Mouse (Mus musculus): ENCODE results near the gene Foxn4. TPM values are rescaled to one million over a fixed set of nuclear protein-coding genes. Genes with fewer than 3 reads are reported as not detected.

Gene Foxn4
- polyA plus RNA-seq, 1 experiment from 2014 or later, result not detected

- no peak overlapping the region for H3K27ac ChIP-seq (replicated peaks in 1 of 2; ENCODE audit: control insufficient read depth in 1 of 2, insufficient read depth in 1 of 2, low read depth in 2 of 2, low read length in 2 of 2)
- WGBS, result 68% methylated on average over 22 of the region's 22 CpGs
- H3K9me3 ChIP-seq (ENCODE audit: control insufficient read depth, low read length), result no peaks in the 10 kb centered on the region
- no peak overlapping the region for H3K9ac ChIP-seq (ENCODE audit: low read length)
- H3K4me2 ChIP-seq (ENCODE audit: low read length), result no peak overlapping the region
- H3K36me3 ChIP-seq (ENCODE audit: control insufficient read depth, insufficient read depth, low read length), result no peaks in the 10 kb centered on the region
- no peak for ATAC-seq (ENCODE audit: insufficient number of reproducible peaks, insufficient read depth, low FRiP score, low read depth)
- no peaks in the 10 kb centered on the region for H3K27me3 ChIP-seq (ENCODE audit: control insufficient read depth, insufficient read depth, low read length)
- H3K4me1 ChIP-seq (ENCODE audit: control insufficient read depth in 2 of 2, insufficient read depth in 2 of 2, low read length in 2 of 2), result peaks cover 0 to 2% of the 10 kb centered on the region in 2 experiments; a peak in 1 of 4 replicates
- no peak overlapping the region for H3K4me3 ChIP-seq (ENCODE audit: control insufficient read depth in 1 of 2, insufficient read depth in 1 of 2, low read depth in 1 of 2, low read length in 2 of 2)
These were observed 25.7 kb upstream of the Foxn4 start for GRCm38 (mm10) chr5:114299156-114299855.

- H3K9ac ChIP-seq (ENCODE audit: low read length), result no peak overlapping the region
- H3K27ac ChIP-seq (replicated peaks in 1 of 2; ENCODE audit: control insufficient read depth in 1 of 2, insufficient read depth in 1 of 2, low read depth in 2 of 2, low read length in 2 of 2), result no peak overlapping the region
- no peak overlapping the region for H3K4me2 ChIP-seq (ENCODE audit: low read length)
- no peaks in the 10 kb centered on the region for H3K9me3 ChIP-seq (ENCODE audit: control insufficient read depth, low read length)
- peaks cover 0 to 2% of the 10 kb centered on the region in 2 experiments; a peak in 1 of 4 replicates for H3K4me1 ChIP-seq (ENCODE audit: control insufficient read depth in 2 of 2, insufficient read depth in 2 of 2, low read length in 2 of 2)
- ATAC-seq (ENCODE audit: insufficient number of reproducible peaks, insufficient read depth, low FRiP score, low read depth), result no peak
- H3K36me3 ChIP-seq (ENCODE audit: control insufficient read depth, insufficient read depth, low read length), result no peaks in the 10 kb centered on the region
- H3K27me3 ChIP-seq (ENCODE audit: control insufficient read depth, insufficient read depth, low read length), result no peaks in the 10 kb centered on the region
- H3K4me3 ChIP-seq (ENCODE audit: control insufficient read depth in 1 of 2, insufficient read depth in 1 of 2, low read depth in 1 of 2, low read length in 2 of 2), result no peak overlapping the region
- WGBS, result 64% methylated on average over 18 of the region's 18 CpGs
These were observed 24.7 kb upstream of the Foxn4 start for GRCm38 (mm10) chr5:114298212-114298894.

GRCm38 (mm10) chr5:114296693-114297631 is 23.4 kb upstream of the Foxn4 start:
- peak overlapping the region; percentile 37 for H3K4me2 ChIP-seq (ENCODE audit: low read length)

GRCm38 (mm10) chr5:114290004-114290403 is 16.4 kb upstream of the Foxn4 start:
- H3K36me3 ChIP-seq (ENCODE audit: control insufficient read depth, insufficient read depth, low read length), result no peaks in the 10 kb centered on the region
- no peak overlapping the region for H3K9ac ChIP-seq (ENCODE audit: low read length)
- peaks cover 14% of the 10 kb centered on the region for H3K27me3 ChIP-seq (ENCODE audit: control insufficient read depth, insufficient read depth, low read length)
- no peak overlapping the region for H3K27ac ChIP-seq (replicated peaks in 1 of 2; ENCODE audit: control insufficient read depth in 1 of 2, insufficient read depth in 1 of 2, low read depth in 2 of 2, low read length in 2 of 2)
- H3K9me3 ChIP-seq (ENCODE audit: control insufficient read depth, low read length), result no peaks in the 10 kb centered on the region
- no peaks in the 10 kb centered on the region for H3K4me1 ChIP-seq (ENCODE audit: control insufficient read depth in 2 of 2, insufficient read depth in 2 of 2, low read length in 2 of 2)
- WGBS, result 89% methylated on average over 3 of the region's 3 CpGs
- H3K4me3 ChIP-seq (ENCODE audit: control insufficient read depth in 1 of 2, insufficient read depth in 1 of 2, low read depth in 1 of 2, low read length in 2 of 2), result no peak overlapping the region
- H3K4me2 ChIP-seq (ENCODE audit: low read length), result no peak overlapping the region
- no peak for ATAC-seq (ENCODE audit: insufficient number of reproducible peaks, insufficient read depth, low FRiP score, low read depth)

More at GRCm38 (mm10) chr5:114296693-114297631, 23.4 kb upstream of the Foxn4 start:
- Histone ChIP-seq H3K27ac (replicated peaks in 1 of 2; ENCODE audit: control insufficient read depth in 1 of 2, insufficient read depth in 1 of 2, low read depth in 2 of 2, low read length in 2 of 2) (no peak overlapping the region), H3K27me3 (ENCODE audit: control insufficient read depth, insufficient read depth, low read length) (no peaks in the 10 kb centered on the region), H3K9me3 (ENCODE audit: control insufficient read depth, low read length) (no peaks in the 10 kb centered on the region), H3K4me1 (ENCODE audit: control insufficient read depth in 2 of 2, insufficient read depth in 2 of 2, low read length in 2 of 2) (peaks cover 0 to 2% of the 10 kb centered on the region in 2 experiments; a peak in 1 of 4 replicates), H3K9ac (ENCODE audit: low read length) (no peak overlapping the region), H3K36me3 (ENCODE audit: control insufficient read depth, insufficient read depth, low read length) (no peaks in the 10 kb centered on the region), H3K4me3 (ENCODE audit: control insufficient read depth in 1 of 2, insufficient read depth in 1 of 2, low read depth in 1 of 2, low read length in 2 of 2) (no peak overlapping the region)
- WGBS, result 17% methylated on average over 22 of the region's 22 CpGs
- no peak for ATAC-seq (ENCODE audit: insufficient number of reproducible peaks, insufficient read depth, low FRiP score, low read depth)

- no peak for ATAC-seq (ENCODE audit: insufficient number of reproducible peaks, insufficient read depth, low FRiP score, low read depth)
- H3K36me3 ChIP-seq (ENCODE audit: control insufficient read depth, insufficient read depth, low read length), result no peaks in the 10 kb centered on the region
- no peak within 1 kb of the TSS for H3K4me3 ChIP-seq (ENCODE audit: control insufficient read depth in 1 of 2, insufficient read depth in 1 of 2, low read depth in 1 of 2, low read length in 2 of 2)
- no peak within 1 kb of the TSS for H3K9ac ChIP-seq (ENCODE audit: low read length)
- no peak within 1 kb of the TSS for H3K4me2 ChIP-seq (ENCODE audit: low read length)
- 37% methylated on average over 13 of the region's 13 CpGs for WGBS
- no peak within 1 kb of the TSS for H3K27ac ChIP-seq (replicated peaks in 1 of 2; ENCODE audit: control insufficient read depth in 1 of 2, insufficient read depth in 1 of 2, low read depth in 2 of 2, low read length in 2 of 2)
- H3K9me3 ChIP-seq (ENCODE audit: control insufficient read depth, low read length), result no peaks in the 10 kb centered on the region
- H3K4me1 ChIP-seq (ENCODE audit: control insufficient read depth in 2 of 2, insufficient read depth in 2 of 2, low read length in 2 of 2), result no peaks in the 10 kb centered on the region
- peaks cover 14% of the 10 kb centered on the region for H3K27me3 ChIP-seq (ENCODE audit: control insufficient read depth, insufficient read depth, low read length)
These were observed 15.3 kb upstream of the Foxn4 start, which contains the start of gene Myo1h for GRCm38 (mm10) chr5:114288874-114289273. TSS of gene Myo1h (plus strand) at chr5:114289166.

GRCm38 (mm10) chr5:114288396-114288795 is 14.8 kb upstream of the Foxn4 start:
- no peak for ATAC-seq (ENCODE audit: insufficient number of reproducible peaks, insufficient read depth, low FRiP score, low read depth)
- H3K4me2 ChIP-seq (ENCODE audit: low read length), result no peak overlapping the region
- H3K4me1 ChIP-seq (ENCODE audit: control insufficient read depth in 2 of 2, insufficient read depth in 2 of 2, low read length in 2 of 2), result no peaks in the 10 kb centered on the region
- H3K36me3 ChIP-seq (ENCODE audit: control insufficient read depth, insufficient read depth, low read length), result no peaks in the 10 kb centered on the region
- H3K4me3 ChIP-seq (ENCODE audit: control insufficient read depth in 1 of 2, insufficient read depth in 1 of 2, low read depth in 1 of 2, low read length in 2 of 2), result no peak overlapping the region
- no peak overlapping the region for H3K9ac ChIP-seq (ENCODE audit: low read length)
- H3K27me3 ChIP-seq (ENCODE audit: control insufficient read depth, insufficient read depth, low read length), result peaks cover 14% of the 10 kb centered on the region
- no peak overlapping the region for H3K27ac ChIP-seq (replicated peaks in 1 of 2; ENCODE audit: control insufficient read depth in 1 of 2, insufficient read depth in 1 of 2, low read depth in 2 of 2, low read length in 2 of 2)
- WGBS, result 71% methylated on average over 5 of the region's 5 CpGs
- H3K9me3 ChIP-seq (ENCODE audit: control insufficient read depth, low read length), result no peaks in the 10 kb centered on the region

- H3K27ac ChIP-seq (replicated peaks in 1 of 2; ENCODE audit: control insufficient read depth in 1 of 2, insufficient read depth in 1 of 2, low read depth in 2 of 2, low read length in 2 of 2), result no peak overlapping the region
- no peaks in the 10 kb centered on the region for H3K36me3 ChIP-seq (ENCODE audit: control insufficient read depth, insufficient read depth, low read length)
- H3K9me3 ChIP-seq (ENCODE audit: control insufficient read depth, low read length), result no peaks in the 10 kb centered on the region
- no peak overlapping the region for H3K9ac ChIP-seq (ENCODE audit: low read length)
- ATAC-seq (ENCODE audit: insufficient number of reproducible peaks, insufficient read depth, low FRiP score, low read depth), result no peak
- no peak overlapping the region for H3K4me2 ChIP-seq (ENCODE audit: low read length)
- H3K4me1 ChIP-seq (ENCODE audit: control insufficient read depth in 2 of 2, insufficient read depth in 2 of 2, low read length in 2 of 2), result no peaks in the 10 kb centered on the region
- H3K27me3 ChIP-seq (ENCODE audit: control insufficient read depth, insufficient read depth, low read length), result peaks cover 14% of the 10 kb centered on the region
- WGBS, result 69% methylated on average over 16 of the region's 16 CpGs
- H3K4me3 ChIP-seq (ENCODE audit: control insufficient read depth in 1 of 2, insufficient read depth in 1 of 2, low read depth in 1 of 2, low read length in 2 of 2), result no peak overlapping the region
These were observed 13.4 kb upstream of the Foxn4 start for GRCm38 (mm10) chr5:114286872-114287571.
